Mouse (Mus musculus) limb, embryonic 11.5 days (tissue): Measurements from ENCODE around the gene Car5a. TPM values are rescaled to one million over a fixed set of nuclear protein-coding genes. Genes with fewer than 3 reads are reported as not detected.

ENCODE experiments used
- ATAC-seq: fragments of 200-750 bp; cut with Nextera tagmentation; 2 replicates; pipeline ENCODE4 v1.8.0; 2017; ENCODE audit warnings: low read depth; ENCODE audit not compliant: insufficient number of reproducible peaks, low FRiP score, low TSS enrichment
- DNase-seq: peaks from one replicate; pipeline ENCODE4 v3.0.0-alpha.2; 2015; ENCODE audit warnings: low spot score
- H3K27ac ChIP-seq: fragments of 300-500 bp; sonication (generic); replicated peaks from 2 replicates; pipeline ENCODE4 v1.5.1; 2014; ENCODE audit warnings: low read depth, mild to moderate bottlenecking, low read length
- H3K27me3 ChIP-seq: fragments of 300-500 bp; sonication (generic); 2 replicates; pipeline ENCODE4 v1.6.1; 2014; ENCODE audit warnings: mild to moderate bottlenecking, low read length, mixed read lengths; ENCODE audit not compliant: control insufficient read depth, insufficient read depth
- H3K36me3 ChIP-seq: fragments of 300-500 bp; sonication (generic); 2 replicates; pipeline ENCODE4 v1.6.1; 2014; ENCODE audit warnings: mild to moderate bottlenecking, low read length, moderate library complexity, mixed read lengths; ENCODE audit not compliant: control insufficient read depth, insufficient read depth
- H3K4me1 ChIP-seq: fragments of 300-500 bp; sonication (generic); 2 replicates; pipeline ENCODE4 v1.6.1; 2014; ENCODE audit warnings: low read length, mixed read lengths; ENCODE audit not compliant: control insufficient read depth, insufficient read depth
- H3K4me2 ChIP-seq: fragments of 300-500 bp; sonication (generic); 2 replicates; pipeline ENCODE4 v1.6.1; 2014; ENCODE audit warnings: low read depth, mild to moderate bottlenecking, moderate library complexity; ENCODE audit not compliant: severe bottlenecking
- H3K4me3 ChIP-seq: fragments of 300-500 bp; sonication (generic); 2 replicates; pipeline ENCODE4 v1.5.1; 2014; ENCODE audit warnings: low read depth, low read length
- H3K9ac ChIP-seq: fragments of 300-500 bp; sonication (generic); 2 replicates; pipeline ENCODE4 v1.6.1; 2014; ENCODE audit warnings: mild to moderate bottlenecking, low read length
- H3K9me3 ChIP-seq: fragments of 300-500 bp; sonication (generic); 2 replicates; pipeline ENCODE4 v1.6.1; 2016; ENCODE audit warnings: low read length; ENCODE audit not compliant: control insufficient read depth
- WGBS: fragments of 180-500 bp; shearing (Covaris S2); extraction: QIAGEN DNeasy Blood & Tissue Kit; methylation state at CpG from one replicate; pipeline ENCODE4 v1.1.7; 2014; 5-methylcytosine and 5-hydroxymethylcytosine counted together
- polyA plus RNA-seq: library from polyadenylated mRNA; unstranded; fragments of >200 nt; fragmentation: Nextera tagmentation; extraction: Ambion mirVana; gene quantifications from 2 replicates; pipeline ENCODE4 v1.2.1, GENCODE M21; 2014

Gene Car5a
- polyA plus RNA-seq, 1 experiment from 2014 or later: not detected

DNA sequence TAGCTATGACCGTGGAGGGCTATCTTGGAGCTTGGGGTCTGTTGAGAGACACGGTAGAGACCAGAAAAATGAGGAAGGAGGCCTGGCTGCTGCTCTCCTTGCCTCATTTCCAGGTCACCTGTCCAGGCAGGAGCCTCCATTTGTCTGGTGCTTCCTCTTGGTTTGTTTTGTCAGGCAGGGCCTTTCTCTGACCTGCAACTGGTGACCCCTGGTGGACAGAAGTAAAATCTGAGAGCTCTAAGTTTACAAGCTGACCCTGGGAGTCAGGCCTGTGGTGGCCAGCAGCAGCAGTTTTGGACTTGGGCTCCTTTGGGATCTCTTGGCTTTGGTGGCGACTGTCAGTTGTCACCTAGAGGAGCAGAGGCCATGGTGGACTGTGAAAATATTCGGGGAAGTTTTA lies 10.2 kb downstream of the Car5a start:
- H3K9me3 ChIP-seq: no peaks in the 10 kb centered on the region
- no peaks in the 10 kb centered on the region for H3K36me3 ChIP-seq
- H3K4me3 ChIP-seq: no peak overlapping the region
- H3K27me3 ChIP-seq: no peaks in the 10 kb centered on the region
- H3K9ac ChIP-seq: no peak overlapping the region
- no peak overlapping the region for H3K4me2 ChIP-seq
- H3K27ac ChIP-seq: no peak overlapping the region
- peak; percentile 41 for DNase-seq
- ATAC-seq: no peak
- H3K4me1 ChIP-seq: no peaks in the 10 kb centered on the region
- 34% methylated on average over 4 of the region's 4 CpGs for WGBS

GRCm38 (mm10) chr8:121932668-121933520 lies 11.8 kb downstream of the Car5a start:
- Histone ChIP-seq H3K36me3 (no peaks in the 10 kb centered on the region), H3K9me3 (no peaks in the 10 kb centered on the region), H3K27ac (no peak overlapping the region), H3K4me3 (no peak overlapping the region), H3K4me2 (no peak overlapping the region), H3K9ac (no peak overlapping the region), H3K4me1 (no peaks in the 10 kb centered on the region), H3K27me3 (no peaks in the 10 kb centered on the region)
- ATAC-seq (no peak), DNase-seq (no peak)
- WGBS: 86% methylated on average over 14 of the region's 14 CpGs

DNA sequence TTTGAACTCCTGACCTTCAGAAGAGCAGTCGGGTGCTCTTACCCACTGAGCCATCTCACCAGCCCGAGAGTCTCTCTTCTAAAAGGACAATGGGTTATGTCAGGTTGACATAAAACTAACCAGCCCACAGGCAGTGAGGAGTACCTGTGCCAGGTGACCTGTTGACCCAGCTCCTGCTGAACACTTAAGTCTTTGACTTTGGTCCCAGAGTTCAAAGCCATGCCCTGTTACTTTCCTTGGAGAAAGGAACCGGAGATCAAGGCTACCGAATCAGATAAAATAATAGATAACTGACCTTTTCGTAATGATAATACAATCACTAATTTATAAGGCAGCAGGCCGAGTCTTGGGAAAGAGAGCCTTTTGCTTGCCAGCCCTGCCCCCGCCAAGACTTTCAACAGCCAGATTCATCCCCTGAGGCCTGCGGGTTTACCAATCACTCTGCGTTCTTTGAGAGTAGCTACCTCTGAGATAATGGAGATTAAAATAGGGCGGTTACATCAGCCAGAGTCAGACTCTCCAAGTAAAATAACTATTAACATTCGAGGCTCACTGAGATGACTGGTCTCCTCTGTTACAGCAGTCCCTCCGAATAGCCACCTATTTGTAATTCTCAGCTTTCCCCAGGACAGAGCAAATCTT lies 12.6 kb downstream of the Car5a start:
- H3K27ac ChIP-seq: no peak overlapping the region
- no peaks in the 10 kb centered on the region for H3K36me3 ChIP-seq
- H3K4me2 ChIP-seq: no peak overlapping the region
- H3K27me3 ChIP-seq: no peaks in the 10 kb centered on the region
- no peak for DNase-seq
- H3K4me3 ChIP-seq: no peak overlapping the region
- WGBS: 85% methylated on average over 12 of the region's 12 CpGs
- ATAC-seq: no peak
- H3K9ac ChIP-seq: no peak overlapping the region
- no peaks in the 10 kb centered on the region for H3K4me1 ChIP-seq
- H3K9me3 ChIP-seq: no peaks in the 10 kb centered on the region

GRCm38 (mm10) chr8:121931571-121931970 lies 13.1 kb downstream of the Car5a start:
- H3K4me2 ChIP-seq: no peak overlapping the region
- 89% methylated on average over 7 of the region's 7 CpGs for WGBS
- H3K9me3 ChIP-seq: no peaks in the 10 kb centered on the region
- DNase-seq: no peak
- ATAC-seq: no peak
- H3K27ac ChIP-seq: no peak overlapping the region
- H3K9ac ChIP-seq: no peak overlapping the region
- H3K4me3 ChIP-seq: no peak overlapping the region
- H3K36me3 ChIP-seq: no peaks in the 10 kb centered on the region
- H3K4me1 ChIP-seq: no peaks in the 10 kb centered on the region
- no peaks in the 10 kb centered on the region for H3K27me3 ChIP-seq

DNA sequence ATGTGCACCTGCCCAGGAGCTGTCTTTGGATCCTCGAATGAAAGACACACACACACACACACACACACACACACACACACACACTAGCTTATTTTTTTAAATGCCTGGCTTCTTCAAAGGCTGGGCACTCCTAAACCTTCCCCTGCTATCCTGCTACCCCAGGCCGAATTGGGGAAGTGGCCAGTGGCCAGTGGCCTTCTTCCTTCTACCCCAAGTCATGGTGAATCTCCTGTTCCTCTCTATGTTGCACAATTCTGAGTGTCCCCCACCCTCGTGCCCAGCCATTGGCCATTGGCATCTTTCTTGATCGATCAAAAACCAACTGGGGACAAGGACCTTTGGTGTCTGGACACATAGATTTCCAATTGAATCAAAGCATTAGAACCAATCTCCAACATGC lies 14.7 kb downstream of the Car5a start:
- no peak overlapping the region for H3K4me2 ChIP-seq
- H3K4me3 ChIP-seq: no peak overlapping the region
- H3K27ac ChIP-seq: no peak overlapping the region
- 92% methylated on average over 4 of the region's 4 CpGs for WGBS
- H3K36me3 ChIP-seq: no peaks in the 10 kb centered on the region
- H3K4me1 ChIP-seq: no peaks in the 10 kb centered on the region
- no peaks in the 10 kb centered on the region for H3K9me3 ChIP-seq
- no peak overlapping the region for H3K9ac ChIP-seq
- no peak for ATAC-seq
- no peaks in the 10 kb centered on the region for H3K27me3 ChIP-seq
- DNase-seq: no peak

DNA sequence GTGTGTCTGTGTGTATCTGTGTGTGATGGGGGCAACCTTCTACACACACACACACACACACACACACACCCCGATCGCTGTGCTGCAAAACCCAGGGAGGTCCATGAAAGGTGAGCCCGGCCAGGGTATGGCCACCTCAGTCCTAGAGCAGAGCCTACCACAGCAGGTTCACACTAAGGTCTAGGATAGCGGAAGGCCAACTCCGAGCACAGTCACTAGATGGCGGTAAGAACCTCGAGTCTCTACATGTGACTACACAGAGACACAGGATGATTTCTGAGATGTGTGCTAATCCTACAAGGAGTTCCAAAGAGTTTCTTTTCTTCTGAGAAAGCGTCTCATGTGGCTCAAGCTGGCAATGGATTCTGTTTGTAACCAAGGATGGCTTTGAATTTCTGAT lies 17.4 kb downstream of the Car5a start:
- no peaks in the 10 kb centered on the region for H3K9me3 ChIP-seq
- no peaks in the 10 kb centered on the region for H3K36me3 ChIP-seq
- DNase-seq (peak; percentile 62), ATAC-seq (no peak)
- no peaks in the 10 kb centered on the region for H3K4me1 ChIP-seq
- no peak overlapping the region for H3K27ac ChIP-seq
- H3K4me2 ChIP-seq: no peak overlapping the region
- 45% methylated on average over 8 of the region's 8 CpGs for WGBS
- no peaks in the 10 kb centered on the region for H3K27me3 ChIP-seq
- H3K9ac ChIP-seq: no peak overlapping the region
- no peak overlapping the region for H3K4me3 ChIP-seq

GRCm38 (mm10) chr8:121926266-121926665 lies 18.4 kb downstream of the Car5a start:
- H3K9ac ChIP-seq: no peak overlapping the region
- H3K4me1 ChIP-seq: no peaks in the 10 kb centered on the region
- H3K27ac ChIP-seq: no peak overlapping the region
- H3K4me2 ChIP-seq: no peak overlapping the region
- H3K4me3 ChIP-seq: no peak overlapping the region
- DNase-seq (no peak), ATAC-seq (no peak)
- 69% methylated on average over 8 of the region's 8 CpGs for WGBS
- H3K27me3 ChIP-seq: no peaks in the 10 kb centered on the region
- H3K36me3 ChIP-seq: no peaks in the 10 kb centered on the region
- H3K9me3 ChIP-seq: no peaks in the 10 kb centered on the region

GRCm38 (mm10) chr8:121925624-121926023 lies 19.1 kb downstream of the Car5a start:
- Histone ChIP-seq H3K4me2 (no peak overlapping the region), H3K36me3 (no peaks in the 10 kb centered on the region), H3K4me1 (no peaks in the 10 kb centered on the region), H3K27ac (no peak overlapping the region), H3K9me3 (no peaks in the 10 kb centered on the region), H3K4me3 (no peak overlapping the region), H3K9ac (no peak overlapping the region), H3K27me3 (no peaks in the 10 kb centered on the region)
- 33% methylated on average over 10 of the region's 10 CpGs for WGBS
- DNase-seq (peak; percentile 89), ATAC-seq (0 out of 2 replicates have a peak, but pooled peaks have one; percentile 13)
